Mouse (Mus musculus) stomach, embryonic 16.5 days (tissue): ENCODE measurements around the gene Serpinb9f. TPM values are rescaled to one million over a fixed set of nuclear protein-coding genes. Genes with fewer than 3 reads are reported as not detected.
"Not testable (repeated sequence)": the region's sequence is repeated elsewhere in the genome, so short reads cannot be mapped to it uniquely, and the experiment has no call there.

Source experiments
- ATAC-seq: fragments of 200-750 bp; cut with Nextera tagmentation; 2 replicates; pipeline ENCODE4 v1.8.0; 2017; ENCODE audit warnings: moderate number of reproducible peaks, moderate TSS enrichment; ENCODE audit not compliant: insufficient read depth, low FRiP score
- H3K27ac ChIP-seq: fragments of 300-500 bp; sonication (generic); 2 replicates; pipeline ENCODE4 v1.5.1; 2014; ENCODE audit warnings: low read length
- H3K27me3 ChIP-seq: fragments of 300-500 bp; sonication (generic); 2 replicates; pipeline ENCODE4 v1.6.1; 2014; ENCODE audit warnings: low read length, control low read depth, mixed read lengths; ENCODE audit not compliant: control insufficient read depth, insufficient read depth
- H3K36me3 ChIP-seq: fragments of 300-500 bp; sonication (generic); 2 replicates; pipeline ENCODE4 v1.6.1; 2014; ENCODE audit warnings: low read length; ENCODE audit not compliant: control insufficient read depth, insufficient read depth
- H3K4me1 ChIP-seq: fragments of 300-500 bp; sonication (generic); 2 replicates; pipeline ENCODE4 v1.6.1; 2014; ENCODE audit warnings: low read length, control low read depth, mixed read lengths; ENCODE audit not compliant: control insufficient read depth, insufficient read depth
- H3K4me2 ChIP-seq: fragments of 300-500 bp; sonication (generic); 2 replicates; pipeline ENCODE4 v1.6.1; 2014; ENCODE audit warnings: low read depth, low read length, mixed read lengths
- H3K4me3 ChIP-seq: fragments of 300-500 bp; sonication (generic); replicated peaks from 2 replicates; pipeline ENCODE4 v1.5.1; 2014; ENCODE audit warnings: mild to moderate bottlenecking, low read length
- H3K9ac ChIP-seq: fragments of 300-500 bp; sonication (generic); 2 replicates; pipeline ENCODE4 v1.6.1; 2014; ENCODE audit warnings: low read length
- H3K9me3 ChIP-seq: fragments of 300-500 bp; sonication (generic); replicated peaks from 2 replicates; pipeline ENCODE4 v1.6.1; 2016; ENCODE audit warnings: low read length, control low read depth; ENCODE audit not compliant: control insufficient read depth
- WGBS: fragments of 180-500 bp; shearing (Covaris S2); extraction: QIAGEN DNeasy Blood & Tissue Kit; methylation state at CpG from one replicate; pipeline ENCODE4 v1.1.7; 2014; 5-methylcytosine and 5-hydroxymethylcytosine counted together
- polyA plus RNA-seq: library from polyadenylated mRNA; unstranded; fragments of >200 nt; fragmentation: Nextera tagmentation; extraction: Ambion mirVana; gene quantifications from 2 replicates; pipeline ENCODE4 v1.2.1, GENCODE M21; 2015

Gene Serpinb9f
- not detected in 2 replicates for polyA plus RNA-seq

- WGBS, result 78% methylated on average over 3 of the region's 3 CpGs
- H3K9me3 ChIP-seq, ATAC-seq: not testable (repeated sequence)
These were observed at the start of gene Serpinb9f for GRCm38 (mm10) chr13:33323777-33324176. Gene Serpinb9f (plus strand): TSS chr13:33324077.

GRCm38 (mm10) chr13:33308631-33309030 lies 15.2 kb upstream of the Serpinb9f start:
- not testable (repeated sequence) for H3K4me3 ChIP-seq, H3K4me1 ChIP-seq, H3K9me3 ChIP-seq, H3K27me3 ChIP-seq, H3K36me3 ChIP-seq, ATAC-seq, H3K27ac ChIP-seq, H3K4me2 ChIP-seq, H3K9ac ChIP-seq
- 87% methylated on average over 4 of the region's 4 CpGs for WGBS

More at GRCm38 (mm10) chr13:33323777-33324176, at the start of gene Serpinb9f:
- not testable (repeated sequence) for H3K4me2 ChIP-seq, H3K27ac ChIP-seq, H3K4me1 ChIP-seq, H3K9ac ChIP-seq, H3K4me3 ChIP-seq, H3K27me3 ChIP-seq, H3K36me3 ChIP-seq

GRCm38 (mm10) chr13:33356666-33357065 lies 32.8 kb downstream of the Serpinb9f start:
- H3K4me1 ChIP-seq, H3K9me3 ChIP-seq, H3K27me3 ChIP-seq, H3K4me2 ChIP-seq, ATAC-seq, H3K9ac ChIP-seq, H3K4me3 ChIP-seq, H3K27ac ChIP-seq, H3K36me3 ChIP-seq: not testable (repeated sequence)
- no CpG with 5 or more reads among the region's 1 CpGs for WGBS

Other genes with a start within 250 kb of the Serpinb9f start
- gene Serpinb1b, start 245.5 kb upstream of the Serpinb9f start, polyA plus RNA-seq, result 0.96 and 2.2 TPM in 2 replicates
- not detected in 2 replicates for gene Serpinb9c, start 164.3 kb upstream of the Serpinb9f start, polyA plus RNA-seq
- gene Serpinb9d, start 131.1 kb upstream of the Serpinb9f start, polyA plus RNA-seq, result not detected in 2 replicates
- gene Serpinb9e, start 74.5 kb upstream of the Serpinb9f start, polyA plus RNA-seq, result not detected in 2 replicates
- gene Gm11397, start 71.7 kb downstream of the Serpinb9f start, polyA plus RNA-seq, result not detected in 2 replicates
- gene Serpinb9g, start 160.7 kb downstream of the Serpinb9f start, polyA plus RNA-seq, result not detected in 2 replicates